Comparison of ENCODE assay signal across 8 mouse cellular contexts in genomic region chr2:151743845-151744244, GRCm38 (mm10). TPM values are rescaled to one million over a fixed set of nuclear protein-coding genes. Genes with fewer than 3 reads are reported as not detected.
DNase-seq lines count a peak whose midpoint lies in the region; ATAC-seq and TF ChIP-seq lines count a peak whose summit lies in the region.

TSS of gene Psmf1 (minus strand) at chr2:151744186.

- no peak within 1 kb of the TSS for H3K27ac ChIP-seq in kidney, embryonic 15.5 days
- H3K27ac ChIP-seq in hindbrain, postnatal 0 days = no peak within 1 kb of the TSS
- H3K27ac ChIP-seq in liver, postnatal 0 days (ENCODE audit: low read depth) = peak within 1 kb of the TSS; percentile 84

- no peak for ATAC-seq in kidney, embryonic 15.5 days (replicated peaks; ENCODE audit: low FRiP score)
- ATAC-seq in hindbrain, postnatal 0 days = no peak
- no peak for ATAC-seq in liver, postnatal 0 days

- no peak for DNase-seq in kidney, postnatal 36 days
- DNase-seq in adrenal gland, postnatal 36 days = no peak
- DNase-seq in gastrocnemius, postnatal 14 days = no peak
- no peak for DNase-seq in hindbrain, postnatal 0 days (ENCODE audit: low spot score)
- DNase-seq in liver, postnatal 0 days = no peak
- DNase-seq in adipocyte (ENCODE audit: low spot score) = no peak
- no peak for DNase-seq in T-cell, adult 2 months (ENCODE audit: low spot score)

- intact Hi-C loops in gastrocnemius, postnatal 14 days (cut with DNase I; ENCODE audit: low total_unique reads) = loop anchor here (10.0 kb wide), 1 partner anchor 249 kb away; the partner anchor contains the start of gene Nsfl1c

- H3K27me3 ChIP-seq in kidney, embryonic 15.5 days = peaks cover 15% of the 10 kb centered on the region; the same call in 1 of the 2 replicates
- no peaks in the 10 kb centered on the region for H3K27me3 ChIP-seq in hindbrain, postnatal 0 days (ENCODE audit: insufficient read depth, low read length)
- H3K27me3 ChIP-seq in liver, postnatal 0 days (ENCODE audit: insufficient read depth, low read length) = no peaks in the 10 kb centered on the region

- no peaks in the 10 kb centered on the region for H3K9me3 ChIP-seq in kidney, embryonic 15.5 days (replicated peaks)
- no peaks in the 10 kb centered on the region for H3K9me3 ChIP-seq in hindbrain, postnatal 0 days (ENCODE audit: low read length)
- H3K9me3 ChIP-seq in liver, postnatal 0 days (ENCODE audit: low read length) = no peaks in the 10 kb centered on the region

- no peak within 1 kb of the TSS for H3K4me2 ChIP-seq in kidney, embryonic 15.5 days
- no peak within 1 kb of the TSS for H3K4me2 ChIP-seq in hindbrain, postnatal 0 days (ENCODE audit: low read depth, low read length)
- peak within 1 kb of the TSS; percentile 61 for H3K4me2 ChIP-seq in liver, postnatal 0 days (ENCODE audit: low read depth, low read length)

- no peak for TF ChIP-seq EP300 in liver, postnatal 0 days (IDR thresholded peaks at IDR 0.05; ENCODE audit: low read depth)

- no peak for TF ChIP-seq CTCF in hindbrain, postnatal 0 days (IDR thresholded peaks at IDR 0.05; ENCODE audit: low read depth)
- TF ChIP-seq CTCF in liver, postnatal 0 days (IDR thresholded peaks at IDR 0.05; ENCODE audit: low read depth) = no peak

- H3K4me1 ChIP-seq in kidney, embryonic 15.5 days = peaks cover 19% of the 10 kb centered on the region
- H3K4me1 ChIP-seq in hindbrain, postnatal 0 days (ENCODE audit: insufficient read depth, low read length) = peaks cover 13% of the 10 kb centered on the region; the same call in 1 of the 2 replicates
- H3K4me1 ChIP-seq in liver, postnatal 0 days (ENCODE audit: insufficient read depth) = peaks cover 37% of the 10 kb centered on the region

- 0 out of 2 replicates have a peak, but pooled peaks cover 3% of the 10 kb centered on the region for H3K36me3 ChIP-seq in kidney, embryonic 15.5 days
- no peaks in the 10 kb centered on the region for H3K36me3 ChIP-seq in hindbrain, postnatal 0 days (ENCODE audit: insufficient read depth, low read length)
- no peaks in the 10 kb centered on the region for H3K36me3 ChIP-seq in liver, postnatal 0 days (replicated peaks; ENCODE audit: insufficient read depth, low read length)

- no peak within 1 kb of the TSS for H3K9ac ChIP-seq in kidney, embryonic 15.5 days
- H3K9ac ChIP-seq in hindbrain, postnatal 0 days (replicated peaks; ENCODE audit: low read length) = no peak within 1 kb of the TSS
- H3K9ac ChIP-seq in liver, postnatal 0 days (replicated peaks) = peak within 1 kb of the TSS; percentile 5; the same call in 1 of the 2 replicates

- H3K4me3 ChIP-seq in kidney, embryonic 15.5 days (replicated peaks) = no peak within 1 kb of the TSS
- no peak within 1 kb of the TSS for H3K4me3 ChIP-seq in hindbrain, postnatal 0 days (ENCODE audit: low read length)
- H3K4me3 ChIP-seq in liver, postnatal 0 days (ENCODE audit: low read depth, low read length) = no peak within 1 kb of the TSS

RNA-seq across cellular contexts. Expression of gene Psmf1, which starts in this region (rescaled TPM):
- 42.2 and 43.0 TPM in 2 replicates for polyA plus RNA-seq in kidney, embryonic 15.5 days (2015; fragmentation: Nextera tagmentation; extraction: Ambion mirVana)
- total RNA-seq in adrenal gland, postnatal 36 days (2021) = 10 to 100 TPM; 31.8 to 38.2 TPM
- 10 to 100 TPM; 22.6 to 22.8 TPM for total RNA-seq in gastrocnemius, postnatal 14 days (2021)
- total RNA-seq in hindbrain, postnatal 0 days (2014; rRNA removed) = 63.5 and 73.7 TPM in 2 replicates
- 68.6 and 69.1 TPM in 2 replicates for polyA plus RNA-seq in hindbrain, postnatal 0 days (2015; fragmentation: Nextera tagmentation; extraction: Ambion mirVana)
- 53.6 and 54.2 TPM in 2 replicates for polyA plus RNA-seq in liver, postnatal 0 days (2015; fragmentation: Nextera tagmentation; extraction: Ambion mirVana)
